Mouse (Mus musculus) stomach, embryonic 16.5 days (tissue): ENCODE results near the gene Sprr1a. TPM values are rescaled to one million over a fixed set of nuclear protein-coding genes. Genes with fewer than 3 reads are reported as not detected.

Experiments used
- ATAC-seq: fragments of 200-750 bp; cut with Nextera tagmentation; 2 replicates; pipeline ENCODE4 v1.8.0; 2017; ENCODE audit warnings: moderate number of reproducible peaks, moderate TSS enrichment; ENCODE audit not compliant: insufficient read depth, low FRiP score
- H3K27ac ChIP-seq: fragments of 300-500 bp; sonication (generic); 2 replicates; pipeline ENCODE4 v1.5.1; 2014; ENCODE audit warnings: low read length
- H3K27me3 ChIP-seq: fragments of 300-500 bp; sonication (generic); 2 replicates; pipeline ENCODE4 v1.6.1; 2014; ENCODE audit warnings: low read length, control low read depth, mixed read lengths; ENCODE audit not compliant: control insufficient read depth, insufficient read depth
- H3K36me3 ChIP-seq: fragments of 300-500 bp; sonication (generic); 2 replicates; pipeline ENCODE4 v1.6.1; 2014; ENCODE audit warnings: low read length; ENCODE audit not compliant: control insufficient read depth, insufficient read depth
- H3K4me1 ChIP-seq: fragments of 300-500 bp; sonication (generic); 2 replicates; pipeline ENCODE4 v1.6.1; 2014; ENCODE audit warnings: low read length, control low read depth, mixed read lengths; ENCODE audit not compliant: control insufficient read depth, insufficient read depth
- H3K4me2 ChIP-seq: fragments of 300-500 bp; sonication (generic); 2 replicates; pipeline ENCODE4 v1.6.1; 2014; ENCODE audit warnings: low read depth, low read length, mixed read lengths
- H3K4me3 ChIP-seq: fragments of 300-500 bp; sonication (generic); replicated peaks from 2 replicates; pipeline ENCODE4 v1.5.1; 2014; ENCODE audit warnings: mild to moderate bottlenecking, low read length
- H3K9ac ChIP-seq: fragments of 300-500 bp; sonication (generic); 2 replicates; pipeline ENCODE4 v1.6.1; 2014; ENCODE audit warnings: low read length
- H3K9me3 ChIP-seq: fragments of 300-500 bp; sonication (generic); replicated peaks from 2 replicates; pipeline ENCODE4 v1.6.1; 2016; ENCODE audit warnings: low read length, control low read depth; ENCODE audit not compliant: control insufficient read depth
- WGBS: fragments of 180-500 bp; shearing (Covaris S2); extraction: QIAGEN DNeasy Blood & Tissue Kit; methylation state at CpG from one replicate; pipeline ENCODE4 v1.1.7; 2014; 5-methylcytosine and 5-hydroxymethylcytosine counted together
- polyA plus RNA-seq: library from polyadenylated mRNA; unstranded; fragments of >200 nt; fragmentation: Nextera tagmentation; extraction: Ambion mirVana; gene quantifications from 2 replicates; pipeline ENCODE4 v1.2.1, GENCODE M21; 2015

The Sprr1a gene
- polyA plus RNA-seq, 1 experiment from 2014 or later: 466 TPM

GRCm38 (mm10) chr3:92470111-92470510 lies 15.6 kb downstream of the Sprr1a start:
- no peaks in the 10 kb centered on the region for H3K27me3 ChIP-seq
- ATAC-seq: no peak
- no peak overlapping the region for H3K4me3 ChIP-seq
- no peak overlapping the region for H3K27ac ChIP-seq
- no peak overlapping the region for H3K4me2 ChIP-seq
- H3K36me3 ChIP-seq: no peaks in the 10 kb centered on the region
- H3K4me1 ChIP-seq: no peaks in the 10 kb centered on the region
- 79% methylated on average over 2 of the region's 2 CpGs for WGBS
- no peak overlapping the region for H3K9ac ChIP-seq
- no peaks in the 10 kb centered on the region for H3K9me3 ChIP-seq

- no peak overlapping the region for H3K4me3 ChIP-seq
- no peaks in the 10 kb centered on the region for H3K4me1 ChIP-seq
- H3K27ac ChIP-seq: no peak overlapping the region
- no peak overlapping the region for H3K4me2 ChIP-seq
- no peaks in the 10 kb centered on the region for H3K36me3 ChIP-seq
- no peak for ATAC-seq
- H3K9me3 ChIP-seq: no peaks in the 10 kb centered on the region
- H3K27me3 ChIP-seq: no peaks in the 10 kb centered on the region
- no peak overlapping the region for H3K9ac ChIP-seq
Observed at GRCm38 (mm10) chr3:92467424-92467823, 18.3 kb downstream of the Sprr1a start.

- Histone ChIP-seq H3K4me2 (no peak overlapping the region), H3K9ac (no peak overlapping the region), H3K9me3 (no peaks in the 10 kb centered on the region), H3K4me3 (no peak overlapping the region), H3K27me3 (no peaks in the 10 kb centered on the region), H3K36me3 (no peaks in the 10 kb centered on the region), H3K27ac (no peak overlapping the region), H3K4me1 (no peaks in the 10 kb centered on the region)
- 62% methylated on average over 1 of the region's 1 CpGs for WGBS
- ATAC-seq: no peak
Observed at GRCm38 (mm10) chr3:92466576-92466975, 19.1 kb downstream of the Sprr1a start.

- Histone ChIP-seq H3K36me3 (no peaks in the 10 kb centered on the region), H3K9ac (no peak within 1 kb of the TSS), H3K27ac (no peak within 1 kb of the TSS), H3K4me3 (no peak within 1 kb of the TSS), H3K9me3 (no peaks in the 10 kb centered on the region), H3K27me3 (no peaks in the 10 kb centered on the region), H3K4me1 (no peaks in the 10 kb centered on the region), H3K4me2 (no peak within 1 kb of the TSS)
- 52% methylated on average over 2 of the region's 2 CpGs for WGBS
- no peak for ATAC-seq
Observed at GRCm38 (mm10) chr3:92458620-92459019, 27.1 kb downstream of the Sprr1a start, which contains the start of gene Sprr3. TSS of gene Sprr3 (minus strand) at chr3:92458720.

GRCm38 (mm10) chr3:92455151-92455550 lies 30.5 kb downstream of the Sprr1a start:
- H3K4me1 ChIP-seq: no peaks in the 10 kb centered on the region
- no peaks in the 10 kb centered on the region for H3K36me3 ChIP-seq
- H3K27ac ChIP-seq: no peak overlapping the region
- no peak overlapping the region for H3K4me3 ChIP-seq
- H3K4me2 ChIP-seq: no peak overlapping the region
- no peaks in the 10 kb centered on the region for H3K27me3 ChIP-seq
- WGBS: 86% methylated on average over 5 of the region's 5 CpGs
- H3K9ac ChIP-seq: no peak overlapping the region
- no peak for ATAC-seq
- no peaks in the 10 kb centered on the region for H3K9me3 ChIP-seq

- Histone ChIP-seq H3K4me1 (no peaks in the 10 kb centered on the region), H3K27me3 (no peaks in the 10 kb centered on the region), H3K4me2 (no peak overlapping the region), H3K4me3 (no peak overlapping the region), H3K9me3 (no peaks in the 10 kb centered on the region), H3K36me3 (no peaks in the 10 kb centered on the region), H3K27ac (no peak overlapping the region), H3K9ac (no peak overlapping the region)
- 80% methylated on average over 3 of the region's 3 CpGs for WGBS
- ATAC-seq: no peak
Observed at GRCm38 (mm10) chr3:92440177-92440576, 45.5 kb downstream of the Sprr1a start.

- H3K27me3 ChIP-seq: no peaks in the 10 kb centered on the region
- H3K9me3 ChIP-seq: no peaks in the 10 kb centered on the region
- H3K4me1 ChIP-seq: no peaks in the 10 kb centered on the region
- no peak within 1 kb of the TSS for H3K4me2 ChIP-seq
- no peak within 1 kb of the TSS for H3K9ac ChIP-seq
- 95% methylated on average over 3 of the region's 3 CpGs for WGBS
- H3K36me3 ChIP-seq: no peaks in the 10 kb centered on the region
- no peak within 1 kb of the TSS for H3K4me3 ChIP-seq
- ATAC-seq: no peak
- H3K27ac ChIP-seq: no peak within 1 kb of the TSS
Observed at GRCm38 (mm10) chr3:92438689-92439088, 47.0 kb downstream of the Sprr1a start, which contains the start of gene Sprr1b. TSS of gene Sprr1b (minus strand) at chr3:92438789.

Other genes starting within 250 kb of the Sprr1a start
- 142 and 237 TPM in 2 replicates for gene Sprr2a3, start 200.5 kb downstream of the Sprr1a start, polyA plus RNA-seq
- not detected in 2 replicates for gene Sprr2b, start 169.3 kb downstream of the Sprr1a start, polyA plus RNA-seq
- 2.1 and 3.2 TPM in 2 replicates for gene Sprr2d, start 146.8 kb downstream of the Sprr1a start, polyA plus RNA-seq
- not detected in 2 replicates for gene Sprr2e, start 133.8 kb downstream of the Sprr1a start, polyA plus RNA-seq
- not detected in 2 replicates for gene Sprr2f, start 120.7 kb downstream of the Sprr1a start, polyA plus RNA-seq
- 0.39 and 1.3 TPM in 2 replicates for gene Sprr2h, start 100.2 kb downstream of the Sprr1a start, polyA plus RNA-seq
- 4.6 and 10.6 TPM in 2 replicates for gene Sprr2i, start 77.9 kb downstream of the Sprr1a start, polyA plus RNA-seq
- gene Sprr2j-ps, start 67.8 kb downstream of the Sprr1a start, polyA plus RNA-seq: 2.6 and 7.0 TPM in 2 replicates
- gene Gm9774, start 56.5 kb downstream of the Sprr1a start, polyA plus RNA-seq: 8.0 and 17.2 TPM in 2 replicates
- gene Sprr2k, start 53.3 kb downstream of the Sprr1a start, polyA plus RNA-seq: 2.8 and 7.6 TPM in 2 replicates
- 3.8 and 9.8 TPM in 2 replicates for gene Sprr1b, start 47.1 kb downstream of the Sprr1a start, polyA plus RNA-seq
- gene Sprr3, start 27.2 kb downstream of the Sprr1a start, polyA plus RNA-seq: 354 and 827 TPM in 2 replicates
- not detected in 2 replicates for gene Sprr4, start 14.6 kb upstream of the Sprr1a start, polyA plus RNA-seq
- gene 2310046K23Rik, start 48.6 kb upstream of the Sprr1a start, polyA plus RNA-seq: not detected in 2 replicates
- gene Ivl, start 87.8 kb upstream of the Sprr1a start, polyA plus RNA-seq: 1.3 and 2.0 TPM in 2 replicates
- 1.4 and 1.7 TPM in 2 replicates for gene Smcp, start 103.1 kb upstream of the Sprr1a start, polyA plus RNA-seq
- gene 2210017I01Rik, start 121.6 kb upstream of the Sprr1a start, polyA plus RNA-seq: not detected in 2 replicates
- gene Lce6a, start 135.8 kb upstream of the Sprr1a start, polyA plus RNA-seq: not detected in 2 replicates
- gene Lce1a1, start 162.4 kb upstream of the Sprr1a start, polyA plus RNA-seq: 0.40 TPM in 1 of 2 replicates, not detected in the other
- not detected in 2 replicates for gene Lce1b, start 171.0 kb upstream of the Sprr1a start, polyA plus RNA-seq
- gene Lce1a2, start 184.4 kb upstream of the Sprr1a start, polyA plus RNA-seq: 0.26 and 0.45 TPM in 2 replicates
- gene Lce1c, start 193.4 kb upstream of the Sprr1a start, polyA plus RNA-seq: 0.19 TPM in 1 of 2 replicates, not detected in the other
- not detected in 2 replicates for gene Lce1d, start 201.3 kb upstream of the Sprr1a start, polyA plus RNA-seq
- not detected in 2 replicates for gene Lce1e, start 223.2 kb upstream of the Sprr1a start, polyA plus RNA-seq
- gene Lce1f, start 234.5 kb upstream of the Sprr1a start, polyA plus RNA-seq: not detected in 2 replicates